Mouse (Mus musculus): Measurements from ENCODE around the gene Foxn3.

The Foxn3 gene

GRCm38 (mm10) chr12:99172170-99172569, 391.2 kb downstream of the Foxn3 start:
- no peak for DNase-seq (ENCODE audit: low spot score)

DNA sequence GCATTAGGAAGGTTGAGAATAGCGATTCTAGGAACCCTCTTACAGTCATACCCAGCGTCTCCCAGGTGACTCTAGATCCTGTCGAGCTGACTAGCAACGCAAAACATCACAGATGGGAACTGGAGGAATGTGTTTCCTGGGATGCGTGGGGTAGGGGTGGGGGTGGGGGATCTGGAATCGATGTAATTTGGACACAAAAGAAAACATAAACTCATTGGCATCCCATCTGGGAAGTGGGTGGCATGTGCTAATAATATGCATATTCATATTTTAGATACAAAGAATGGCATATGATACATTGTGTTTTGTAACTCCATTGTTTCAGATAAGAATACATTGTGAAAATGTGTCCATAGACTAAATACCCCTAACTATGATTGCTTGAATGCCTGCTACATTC, 393.5 kb downstream of the Foxn3 start:
- DNase-seq (ENCODE audit: low spot score): no peak

- DNase-seq (ENCODE audit: low spot score): no peak
These were observed 397.3 kb downstream of the Foxn3 start for GRCm38 (mm10) chr12:99166091-99166490.

GRCm38 (mm10) chr12:99163342-99163682, 400.1 kb downstream of the Foxn3 start:
- no peak for DNase-seq (ENCODE audit: low spot score)

DNA sequence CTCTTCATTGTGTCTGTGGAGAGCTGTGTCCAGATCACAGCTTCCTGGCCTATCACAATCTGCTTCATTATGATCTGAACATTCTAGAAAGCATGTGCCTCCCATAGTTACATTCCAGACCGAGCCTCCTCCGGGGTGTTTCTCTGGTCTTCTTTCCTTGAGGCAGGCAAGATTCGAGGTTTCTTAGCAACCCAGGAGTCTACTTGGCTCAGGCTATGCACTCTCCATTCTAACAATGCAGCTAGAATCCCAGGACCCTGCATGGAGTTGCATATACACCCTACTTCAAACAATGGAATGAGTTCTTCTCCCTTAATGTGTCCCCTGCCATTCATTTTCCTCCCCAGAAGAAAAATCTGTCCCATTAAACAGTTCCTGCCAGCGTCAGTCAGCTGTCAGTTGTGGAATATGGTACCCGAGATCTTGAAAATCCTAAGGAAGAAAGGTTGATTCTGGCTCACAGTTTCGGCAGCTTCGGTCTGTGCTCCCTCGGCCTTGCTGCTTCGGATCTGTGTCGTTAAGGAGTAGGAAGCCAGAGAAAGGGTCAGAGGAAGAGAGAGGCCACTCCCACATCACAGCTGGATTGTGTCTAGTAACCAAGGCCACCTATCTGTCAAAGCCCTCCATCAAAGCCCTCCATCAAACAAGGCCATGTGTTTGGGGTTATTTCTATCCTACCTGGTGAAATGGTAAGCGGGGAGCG, 400.6 kb downstream of the Foxn3 start:
- no peak for DNase-seq (ENCODE audit: low spot score)

DNA sequence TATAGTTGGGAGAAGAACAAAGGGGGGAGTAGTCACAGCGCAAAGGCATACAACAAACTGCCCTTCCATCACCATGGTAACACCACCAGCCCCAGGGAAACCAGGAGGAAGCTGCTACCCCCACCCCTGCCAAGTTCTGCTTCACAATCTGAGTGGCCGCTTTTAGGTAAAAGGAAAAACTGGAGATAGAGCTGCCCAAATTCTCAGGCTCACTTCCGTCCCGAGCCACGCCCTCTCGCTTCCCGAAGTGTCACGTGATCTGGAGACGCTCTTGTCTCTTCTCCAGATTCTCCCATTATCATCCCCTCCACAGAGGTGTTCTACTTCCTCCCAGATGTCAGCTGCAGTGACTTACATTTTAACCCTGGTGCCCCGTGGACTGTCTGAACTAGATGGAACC, 401.2 kb downstream of the Foxn3 start:
- no peak for DNase-seq (ENCODE audit: low spot score)

DNA sequence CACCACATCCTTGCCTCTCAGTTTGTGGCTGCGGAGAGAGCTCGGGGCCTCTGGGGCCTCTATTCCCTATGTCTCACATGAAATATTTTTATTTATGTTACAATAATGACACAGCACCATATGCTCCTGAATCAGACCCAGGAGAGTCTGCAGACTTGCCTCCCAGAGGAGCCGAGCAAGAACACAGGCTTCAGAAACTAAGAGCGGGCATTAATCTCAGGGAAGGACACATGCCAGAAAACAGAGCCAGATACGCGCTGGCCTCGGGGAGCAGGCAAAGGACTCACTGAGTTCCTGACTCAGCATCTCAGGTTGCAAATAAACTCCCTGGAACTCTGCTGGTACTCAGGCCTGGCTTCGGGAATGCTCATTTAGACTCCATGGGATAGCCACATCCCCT, 403.3 kb downstream of the Foxn3 start:
- DNase-seq (ENCODE audit: low spot score): no peak

GRCm38 (mm10) chr12:99155904-99156303, 407.5 kb downstream of the Foxn3 start:
- DNase-seq (ENCODE audit: low spot score): no peak

DNA sequence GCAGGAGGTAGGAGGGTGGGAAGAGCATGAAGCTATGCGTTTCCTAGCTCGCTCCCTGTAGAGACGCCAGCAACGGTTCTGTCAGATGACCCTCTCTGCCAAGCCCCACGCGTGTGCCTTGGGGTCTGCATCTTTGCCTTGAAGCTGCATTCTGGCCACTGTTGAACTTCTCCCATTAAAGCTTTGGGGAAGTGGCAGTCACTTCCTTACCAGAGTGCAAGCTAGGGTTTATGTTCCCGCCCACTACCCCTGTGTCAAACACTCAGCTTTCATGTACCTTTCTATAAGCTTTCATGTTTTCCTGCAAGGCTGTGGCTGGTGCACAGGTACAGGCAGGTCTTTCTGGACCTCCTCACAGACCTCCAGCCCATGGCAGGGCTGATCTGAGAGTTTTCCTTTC, 409.2 kb downstream of the Foxn3 start:
- no peak for DNase-seq (ENCODE audit: low spot score)

- DNase-seq (ENCODE audit: low spot score): no peak
These were observed 409.7 kb downstream of the Foxn3 start for GRCm38 (mm10) chr12:99153664-99154063.

GRCm38 (mm10) chr12:99150126-99150525, 413.3 kb downstream of the Foxn3 start:
- DNase-seq (ENCODE audit: low spot score): peak; percentile 35

- DNase-seq (ENCODE audit: low spot score): no peak
These were observed 414.2 kb downstream of the Foxn3 start for GRCm38 (mm10) chr12:99149193-99149592.

All from T-cell, adult 2 months (primary cell).